Mouse (Mus musculus) urinary bladder, adult 18-20 months (tissue): ENCODE data around the gene Srxn1.
"Not testable (repeated sequence)": the region's sequence is repeated elsewhere in the genome, so short reads cannot be mapped to it uniquely, and the experiment has no call there.

Experiments used
- DNase-seq, 2 experiments: peaks; one replicate each; pipeline ENCODE4 v3.0.0; 2022; ENCODE audit warnings: low spot score in 2 of 2, mixed read lengths in 2 of 2

Gene Srxn1

GRCm38 (mm10) chr2:152105318-152106224, at the start of gene Srxn1:
TSS of gene Srxn1 (plus strand) at chr2:152105516.
- peak; percentile 86 to 90 for DNase-seq

GRCm38 (mm10) chr2:152056368-152057251, 48.7 kb upstream of the Srxn1 start:
- no peak for DNase-seq

DNA sequence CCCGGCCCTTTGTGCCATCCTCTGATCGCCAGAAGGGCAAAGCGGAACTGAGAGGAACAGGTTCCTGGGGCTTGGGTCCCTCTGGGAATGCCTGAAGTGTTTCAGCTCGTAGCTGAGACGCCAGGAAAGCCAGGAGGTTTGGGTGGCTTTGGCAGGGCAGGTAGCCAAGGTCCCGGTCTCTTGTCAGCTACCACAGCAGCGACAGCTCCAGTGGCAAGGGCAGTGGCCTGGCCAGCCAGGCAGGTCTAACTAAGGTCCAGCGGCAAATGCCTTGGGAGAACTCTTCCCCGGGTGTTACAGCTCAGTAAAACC, 48.1 kb upstream of the Srxn1 start:
- no peak for DNase-seq

DNA sequence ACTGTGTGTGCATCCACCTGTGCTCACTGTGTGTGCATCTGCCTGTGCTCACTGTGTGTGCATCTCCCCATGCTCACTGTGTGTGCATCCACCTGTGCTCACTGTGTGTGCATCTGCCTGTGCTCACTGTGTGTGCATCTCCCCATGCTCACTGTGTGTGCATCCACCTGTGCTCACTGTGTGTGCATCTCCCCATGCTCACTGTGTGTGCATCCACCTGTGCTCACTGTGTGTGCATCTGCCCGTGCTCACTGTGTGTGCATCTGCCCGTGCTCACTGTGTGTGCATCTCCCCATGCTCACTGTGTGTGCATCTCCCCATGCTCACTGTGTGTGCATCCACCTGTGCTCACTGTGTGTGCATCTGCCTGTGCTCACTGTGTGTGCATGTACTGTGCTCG, 42.5 kb upstream of the Srxn1 start:
- not testable (repeated sequence) for DNase-seq

DNA sequence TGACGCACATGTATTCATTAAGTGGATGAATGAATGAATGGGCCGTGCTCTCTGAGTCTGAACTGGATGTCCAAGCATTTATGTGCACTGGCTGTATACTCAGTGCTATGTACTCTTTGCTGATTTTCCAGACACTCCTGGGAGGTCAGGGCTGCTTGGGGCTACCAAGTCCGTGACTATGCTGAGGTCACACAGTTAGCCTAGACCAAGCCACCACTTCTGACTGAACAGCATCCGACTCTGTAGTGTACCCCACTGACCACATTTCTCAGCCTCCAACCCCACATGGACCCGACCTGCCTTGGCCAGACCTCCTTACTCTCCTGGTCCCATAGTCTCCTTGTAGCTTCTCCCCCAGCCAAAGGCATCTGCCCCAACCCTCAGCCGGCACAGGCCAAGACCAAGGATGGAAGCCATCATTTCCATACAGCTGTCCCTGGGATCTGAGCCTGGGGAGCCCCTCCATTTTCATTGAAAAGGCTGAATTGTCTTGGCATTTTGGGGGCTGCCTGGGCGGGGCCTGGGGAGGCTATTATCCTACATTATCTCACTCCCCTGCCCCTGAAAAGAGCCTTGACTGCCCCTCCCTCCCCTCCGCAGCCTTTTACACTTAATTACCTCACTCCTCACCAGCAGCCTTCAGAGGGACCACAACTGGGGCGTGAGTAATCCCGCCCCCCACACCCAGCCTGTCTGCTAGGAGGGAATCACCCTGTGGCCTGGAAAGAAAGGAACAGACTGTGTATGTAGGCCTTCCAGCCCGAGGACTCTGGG, 36.5 kb upstream of the Srxn1 start:
- no peak for DNase-seq

DNA sequence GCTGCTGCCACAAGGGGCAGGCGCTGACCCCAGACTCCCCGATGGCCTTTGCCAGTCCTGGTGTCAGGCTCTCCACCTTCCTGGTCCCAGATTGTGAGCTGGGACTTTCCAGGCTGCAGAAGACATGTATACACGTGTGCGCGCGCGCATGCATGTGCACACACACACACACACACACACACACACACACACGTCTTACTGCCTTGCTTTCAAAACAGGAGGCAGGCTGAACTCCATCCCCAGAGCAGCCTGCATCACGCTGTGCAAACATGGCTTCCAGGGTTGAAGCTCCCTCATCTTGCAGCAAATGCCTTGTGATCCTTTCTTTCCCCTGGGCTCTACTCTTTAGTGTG, 35.9 kb upstream of the Srxn1 start:
- no peak for DNase-seq

- DNase-seq: no peak
Observed at GRCm38 (mm10) chr2:152069941-152070340, 35.4 kb upstream of the Srxn1 start.

DNA sequence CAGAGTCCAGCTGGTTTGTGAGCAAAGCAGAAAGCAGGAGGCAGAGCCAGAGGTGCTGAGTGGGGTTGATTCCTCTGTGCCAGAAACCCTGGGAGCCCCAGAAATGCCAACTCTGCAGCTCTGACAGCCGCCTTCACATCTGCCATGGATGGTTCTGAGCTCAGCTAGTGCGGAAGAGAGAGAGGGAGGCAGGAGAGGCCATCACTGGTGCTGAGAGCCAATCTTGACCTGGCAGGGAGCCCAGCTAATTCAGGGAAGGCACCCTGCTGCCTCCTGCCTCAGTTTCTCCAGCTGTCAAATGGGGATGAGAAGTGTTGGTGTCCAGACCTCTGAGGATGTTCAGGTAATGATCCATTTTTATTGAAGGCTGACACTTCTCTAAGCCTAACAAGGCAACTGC, 30.8 kb upstream of the Srxn1 start:
- no peak for DNase-seq

GRCm38 (mm10) chr2:152075294-152075889, 29.9 kb upstream of the Srxn1 start:
- DNase-seq: no peak

DNA sequence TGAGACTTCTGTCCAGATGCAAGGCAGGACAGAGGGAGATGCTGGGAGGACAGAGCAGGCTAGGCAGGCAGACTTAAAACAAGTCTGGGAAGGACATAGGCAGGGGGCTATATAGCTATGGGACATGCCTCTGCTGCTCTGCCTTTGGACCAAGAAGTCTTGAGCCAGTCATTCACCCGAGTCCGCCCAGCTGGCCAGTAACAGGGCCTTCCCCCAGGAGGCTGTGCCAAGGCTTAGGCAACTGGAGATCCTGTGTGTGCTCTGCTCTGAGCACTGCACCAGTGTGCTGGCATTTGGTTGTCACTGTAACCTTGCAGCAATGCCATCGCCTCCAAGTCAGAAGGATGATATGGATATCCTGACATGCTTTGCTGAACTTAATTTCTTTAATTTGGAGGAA, 28.0 kb upstream of the Srxn1 start:
- no peak for DNase-seq

DNA sequence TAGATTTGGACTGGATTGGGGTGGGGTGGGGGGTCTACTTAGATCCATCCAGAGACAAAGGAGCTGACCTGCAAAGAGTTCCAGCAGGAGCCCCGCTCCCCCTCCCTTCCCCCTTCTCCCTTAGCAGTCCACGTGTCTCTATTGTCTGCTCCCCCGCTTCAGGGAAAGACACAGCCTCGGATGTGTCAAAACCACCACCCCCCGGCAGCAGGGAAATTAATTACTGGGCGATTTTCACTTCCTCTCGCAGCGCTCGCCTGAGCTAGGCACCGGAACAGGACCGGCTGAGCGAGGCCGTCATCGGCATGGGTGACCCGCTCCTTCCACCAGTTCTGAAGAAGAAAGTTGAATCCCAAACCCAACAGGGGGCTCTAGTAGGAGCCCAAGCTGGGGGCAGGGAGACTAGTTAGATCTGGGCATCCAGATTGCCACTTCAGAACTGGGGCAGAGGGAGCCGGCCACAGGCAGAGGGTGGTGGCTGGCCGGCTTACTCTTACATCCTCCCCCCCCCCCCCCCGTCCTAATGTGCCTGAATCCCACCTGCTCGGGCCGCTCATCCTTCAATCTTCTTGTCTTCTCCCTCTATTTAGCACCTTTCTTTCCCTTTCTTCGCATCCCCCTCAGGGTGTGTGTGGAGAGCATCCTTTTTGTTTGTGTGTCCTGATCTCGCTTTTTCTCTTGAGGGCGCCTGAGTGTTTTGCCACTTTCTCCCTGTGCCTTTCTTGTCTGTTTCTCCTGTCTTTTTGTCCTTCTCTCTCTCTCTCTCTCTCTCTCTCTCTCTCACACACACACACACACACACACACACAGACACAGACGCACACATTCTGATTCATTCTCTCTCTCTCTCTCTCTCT, 24.4 kb upstream of the Srxn1 start, which contains the start of gene Scrt2:
Scrt2 (plus strand) TSS at position 845 of the 857 bp plus-strand sequence.
- no peak for DNase-seq

GRCm38 (mm10) chr2:152081641-152082448, 23.5 kb upstream of the Srxn1 start:
- peak; percentile 59 to 76 for DNase-seq

GRCm38 (mm10) chr2:152082456-152083285, 22.6 kb upstream of the Srxn1 start:
- no peak for DNase-seq

DNA sequence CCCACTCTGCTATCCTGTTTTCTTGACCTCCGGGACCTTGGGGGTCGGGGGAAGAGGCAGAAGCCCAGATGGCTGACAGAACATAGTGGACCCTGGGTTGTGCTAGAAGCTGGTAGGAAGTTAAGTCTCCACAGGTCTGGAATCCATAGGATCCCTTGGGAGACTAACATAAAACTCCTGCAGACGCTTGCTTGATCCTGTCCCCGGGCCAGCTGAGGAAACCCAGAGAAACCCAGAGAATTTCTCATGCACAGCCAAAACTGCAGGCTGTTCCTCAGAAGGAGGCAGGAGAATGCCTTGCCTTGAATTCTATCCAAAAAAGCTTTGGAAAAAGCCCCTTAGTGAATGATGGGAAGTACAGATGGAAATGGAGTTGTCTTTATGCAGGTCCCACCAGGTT, 21.9 kb upstream of the Srxn1 start:
- no peak for DNase-seq

DNA sequence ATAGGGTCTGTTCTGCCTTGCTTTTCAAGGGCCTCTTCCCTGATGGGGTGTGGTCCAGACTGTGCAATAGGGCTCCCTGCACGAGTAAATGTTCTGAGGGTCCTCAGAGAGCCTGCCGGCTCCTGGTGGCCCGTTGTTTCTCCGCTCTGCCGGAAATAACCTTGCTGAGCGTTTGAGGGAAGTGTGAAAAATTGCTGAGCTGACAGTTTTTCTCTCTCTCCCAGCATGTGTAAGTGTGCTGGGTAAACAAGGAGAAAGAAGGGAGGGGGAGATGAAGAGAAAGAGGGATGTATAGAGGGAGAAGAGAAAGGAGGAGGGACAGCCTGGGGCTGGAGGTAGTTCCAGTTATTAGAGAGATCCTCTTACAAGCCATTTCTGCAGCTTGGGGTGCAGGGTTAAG, 21.0 kb upstream of the Srxn1 start:
- DNase-seq: no peak

DNA sequence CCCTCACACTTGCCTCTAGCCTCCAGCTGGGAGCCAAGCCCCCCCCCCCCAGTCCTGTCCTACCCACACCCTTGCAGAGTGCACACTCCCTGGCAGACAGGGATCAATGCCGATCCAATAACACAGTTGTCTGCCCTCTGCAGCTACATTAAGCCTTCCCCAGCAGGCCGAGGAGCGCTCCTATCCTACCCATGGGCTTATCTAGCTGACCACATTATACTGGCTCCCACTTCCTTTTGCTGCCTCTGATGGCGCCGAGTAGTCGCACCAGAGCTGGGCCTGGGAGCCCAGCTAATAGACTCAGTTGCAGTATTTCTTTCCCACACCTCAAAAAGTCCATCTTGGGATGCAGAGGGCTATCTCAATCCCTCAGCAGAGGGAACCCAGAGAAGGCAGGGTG, 19.9 kb upstream of the Srxn1 start:
- no peak for DNase-seq

- no peak for DNase-seq
Observed at GRCm38 (mm10) chr2:152086451-152086850, 18.9 kb upstream of the Srxn1 start.

GRCm38 (mm10) chr2:152087111-152087510, 18.2 kb upstream of the Srxn1 start:
- DNase-seq: no peak

GRCm38 (mm10) chr2:152089078-152089477, 16.2 kb upstream of the Srxn1 start:
- peak in 1 of 2 experiments; percentile 53 for DNase-seq
